Mouse (Mus musculus): ENCODE data around the gene Snap29.
A peak's percentile ranks its signal among the peaks of the same experiment; 100 is the strongest.

DNA sequence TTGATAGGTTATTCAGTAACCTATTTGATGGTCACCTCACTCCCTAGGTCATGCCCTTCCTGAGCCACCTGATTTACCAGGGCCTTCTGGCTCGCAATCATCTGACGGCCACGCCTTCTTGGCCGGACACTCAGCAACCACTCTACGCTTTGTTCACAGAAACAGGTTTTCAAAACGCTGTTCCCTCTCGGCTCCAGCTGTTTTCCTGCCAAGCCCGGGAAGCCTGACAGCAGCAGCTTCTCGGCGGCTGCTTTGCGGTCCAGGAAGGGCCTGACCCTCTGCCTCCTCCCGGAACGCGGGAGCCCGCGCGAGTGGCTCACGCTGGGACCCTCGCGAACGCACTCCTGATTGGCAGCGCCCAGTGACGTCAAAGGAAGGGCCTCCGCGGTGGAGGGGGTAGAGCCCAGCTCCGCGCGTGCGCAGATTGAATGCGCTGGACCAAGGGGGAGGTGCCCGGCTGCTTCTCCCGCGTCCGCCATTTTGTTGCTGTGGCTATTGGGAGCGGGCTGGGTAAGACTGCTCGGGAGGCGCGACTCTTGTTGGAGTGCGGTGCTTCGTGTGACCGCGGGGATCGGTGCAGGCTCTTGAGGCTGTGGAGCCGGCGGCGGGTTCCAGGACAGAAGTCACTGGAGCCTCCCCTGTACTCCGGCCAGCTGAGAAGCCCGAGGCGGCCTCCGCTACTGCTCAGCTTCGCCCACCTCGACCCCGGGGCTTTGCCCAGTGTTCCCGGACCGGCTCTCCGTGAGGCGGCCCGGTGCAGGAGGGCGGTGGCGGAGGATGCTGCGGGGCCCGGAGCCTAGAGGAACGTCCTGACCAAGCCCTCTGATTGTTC, 46.0 kb downstream of the Snap29 start, which contains the start of gene Crkl:
- TF ChIP-seq POLR2A (IDR thresholded peaks at IDR 0.05; ENCODE audit: low read depth, low read length) (peak; percentile 99), CTCF (conservative IDR thresholded peaks at IDR 0.05 in 1 of 2, IDR thresholded peaks at IDR 0.05 in 1 of 2; ENCODE audit: low read depth in 2 of 2, low read length in 2 of 2) (no peak), SIN3A (IDR thresholded peaks at IDR 0.05; ENCODE audit: low read length) (peak; percentile 98), EP300 (IDR thresholded peaks at IDR 0.05; ENCODE audit: low read length) (no peak), E2F4 (IDR thresholded peaks at IDR 0.05; ENCODE audit: insufficient replicate concordance, low read depth, low read length) (no peak; the same call in 1 of the 2 replicates), USF1 (IDR thresholded peaks at IDR 0.05; ENCODE audit: low read depth, low read length) (no peak), MAZ (IDR thresholded peaks at IDR 0.05; ENCODE audit: low read depth, low read length) (peak; percentile 99), NELFE (IDR thresholded peaks at IDR 0.05; ENCODE audit: low read depth, low read length) (peak; percentile 99), JUN (IDR thresholded peaks at IDR 0.05; ENCODE audit: insufficient read depth, low read depth, low read length) (no peak), CHD2 (IDR thresholded peaks at IDR 0.05; ENCODE audit: low read length) (peak; percentile 90), ZKSCAN1 (IDR thresholded peaks at IDR 0.05; ENCODE audit: borderline replicate concordance, low read depth, low read length) (no peak)
